In the genomic region with DNA sequence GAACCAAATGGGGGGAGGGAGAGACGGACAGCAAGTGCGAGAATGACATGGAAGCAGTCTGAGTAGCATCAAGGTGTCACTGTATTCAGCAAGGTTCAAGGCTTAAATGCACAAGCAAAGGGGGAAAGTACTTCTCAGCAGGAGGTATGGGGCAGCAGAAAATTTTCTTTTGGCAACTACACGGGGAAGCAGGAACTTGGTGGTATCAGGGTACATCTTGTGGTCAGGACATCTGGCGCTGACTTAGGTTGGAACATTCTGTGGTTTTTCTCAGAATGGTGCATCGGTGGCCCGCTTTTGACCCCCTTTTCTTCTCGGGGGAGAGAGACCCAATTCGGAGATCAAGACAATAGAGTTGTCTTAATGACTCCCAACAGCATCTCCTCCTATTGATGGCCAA, we compare ENCODE assay signal across 41 mouse cellular contexts. TPM values are rescaled to one million over a fixed set of nuclear protein-coding genes. Genes with fewer than 3 reads are reported as not detected.
"Had no signal": no experiment of that assay in that cellular context is flagged by ENCODE, and none has a peak within 500 bp of the region (broad histone marks: within the 10 kb centered on the region; RNA-seq: fewer than 3 reads in every experiment).

No protein-coding gene starts in this region.

RNA-seq across cellular contexts. Expression of a gene that starts 2.0 kb away (rescaled TPM):
- total RNA-seq: heart, postnatal 10 days; heart, postnatal 14 days; heart, postnatal 25 days; heart, postnatal 36 days; heart, postnatal 4 days; hematopoietic stem cell, adult 5-6 weeks; hindbrain, postnatal 0 days; layer of hippocampus, adult 18-20 months; layer of hippocampus, adult 2 months; layer of hippocampus, adult 8-10 months; layer of hippocampus, postnatal 10 days; layer of hippocampus, postnatal 14 days; layer of hippocampus, postnatal 25 days; layer of hippocampus, postnatal 36 days; left cerebral cortex, adult 18-20 months had no signal
- polyA plus RNA-seq: heart, embryonic 10.5 days; heart, embryonic 11.5 days; heart, embryonic 12.5 days; heart, embryonic 13.5 days; heart, embryonic 14.5 days; heart, embryonic 15.5 days; heart, embryonic 16.5 days; heart, postnatal 0 days; hindbrain, embryonic 10.5 days; hindbrain, embryonic 11.5 days; hindbrain, embryonic 12.5 days; hindbrain, embryonic 13.5 days; hindbrain, embryonic 14.5 days; hindbrain, embryonic 15.5 days; hindbrain, embryonic 16.5 days; hindbrain, postnatal 0 days; inflammation-experienced regulatory T-cells, adult 6 months; intestine, embryonic 14.5 days; intestine, embryonic 15.5 days; intestine, embryonic 16.5 days; intestine, postnatal 0 days; kidney, adult 2 months; kidney, embryonic 14.5 days; kidney, embryonic 15.5 days; kidney, embryonic 16.5 days; kidney, postnatal 0 days; large intestine, adult 2 months had no signal

RNA-seq across cellular contexts. Expression of a gene that starts 14.7 kb away (rescaled TPM):
- total RNA-seq: heart, postnatal 10 days; heart, postnatal 14 days; heart, postnatal 25 days; heart, postnatal 36 days; heart, postnatal 4 days; hematopoietic stem cell, adult 5-6 weeks; hindbrain, postnatal 0 days; layer of hippocampus, adult 18-20 months; layer of hippocampus, adult 2 months; layer of hippocampus, adult 8-10 months; layer of hippocampus, postnatal 10 days; layer of hippocampus, postnatal 14 days; layer of hippocampus, postnatal 25 days; layer of hippocampus, postnatal 36 days; left cerebral cortex, adult 18-20 months had no signal
- polyA plus RNA-seq: heart, embryonic 10.5 days; heart, embryonic 11.5 days; heart, embryonic 12.5 days; heart, embryonic 13.5 days; heart, embryonic 14.5 days; heart, embryonic 15.5 days; heart, embryonic 16.5 days; heart, postnatal 0 days; hindbrain, embryonic 10.5 days; hindbrain, embryonic 11.5 days; hindbrain, embryonic 12.5 days; hindbrain, embryonic 13.5 days; hindbrain, embryonic 14.5 days; hindbrain, embryonic 15.5 days; hindbrain, embryonic 16.5 days; hindbrain, postnatal 0 days; inflammation-experienced regulatory T-cells, adult 6 months; intestine, embryonic 14.5 days; intestine, embryonic 15.5 days; intestine, embryonic 16.5 days; intestine, postnatal 0 days; kidney, adult 2 months; kidney, embryonic 14.5 days; kidney, embryonic 15.5 days; kidney, embryonic 16.5 days; kidney, postnatal 0 days; large intestine, adult 2 months had no signal

RNA-seq across cellular contexts. Expression of a gene that starts 21.9 kb away (rescaled TPM):
- total RNA-seq: heart, postnatal 10 days; heart, postnatal 14 days; heart, postnatal 25 days; heart, postnatal 36 days; heart, postnatal 4 days; hematopoietic stem cell, adult 5-6 weeks; hindbrain, postnatal 0 days; layer of hippocampus, adult 18-20 months; layer of hippocampus, adult 2 months; layer of hippocampus, adult 8-10 months; layer of hippocampus, postnatal 10 days; layer of hippocampus, postnatal 14 days; layer of hippocampus, postnatal 25 days; layer of hippocampus, postnatal 36 days; left cerebral cortex, adult 18-20 months had no signal
- polyA plus RNA-seq: heart, embryonic 10.5 days; heart, embryonic 11.5 days; heart, embryonic 12.5 days; heart, embryonic 13.5 days; heart, embryonic 14.5 days; heart, embryonic 15.5 days; heart, embryonic 16.5 days; heart, postnatal 0 days; hindbrain, embryonic 10.5 days; hindbrain, embryonic 11.5 days; hindbrain, embryonic 12.5 days; hindbrain, embryonic 13.5 days; hindbrain, embryonic 14.5 days; hindbrain, embryonic 15.5 days; hindbrain, embryonic 16.5 days; hindbrain, postnatal 0 days; inflammation-experienced regulatory T-cells, adult 6 months; intestine, embryonic 14.5 days; intestine, embryonic 15.5 days; intestine, embryonic 16.5 days; intestine, postnatal 0 days; kidney, adult 2 months; kidney, embryonic 14.5 days; kidney, embryonic 15.5 days; kidney, embryonic 16.5 days; kidney, postnatal 0 days; large intestine, adult 2 months had no signal

RNA-seq across cellular contexts. Expression of a gene that starts 27.6 kb away (rescaled TPM):
- total RNA-seq: heart, postnatal 10 days; heart, postnatal 14 days; heart, postnatal 25 days; heart, postnatal 36 days; heart, postnatal 4 days; hematopoietic stem cell, adult 5-6 weeks; hindbrain, postnatal 0 days; layer of hippocampus, adult 18-20 months; layer of hippocampus, adult 2 months; layer of hippocampus, adult 8-10 months; layer of hippocampus, postnatal 10 days; layer of hippocampus, postnatal 14 days; layer of hippocampus, postnatal 25 days; layer of hippocampus, postnatal 36 days; left cerebral cortex, adult 18-20 months had no signal
- polyA plus RNA-seq: heart, embryonic 10.5 days; heart, embryonic 11.5 days; heart, embryonic 12.5 days; heart, embryonic 13.5 days; heart, embryonic 14.5 days; heart, embryonic 15.5 days; heart, embryonic 16.5 days; heart, postnatal 0 days; hindbrain, embryonic 10.5 days; hindbrain, embryonic 11.5 days; hindbrain, embryonic 12.5 days; hindbrain, embryonic 13.5 days; hindbrain, embryonic 14.5 days; hindbrain, embryonic 15.5 days; hindbrain, embryonic 16.5 days; hindbrain, postnatal 0 days; inflammation-experienced regulatory T-cells, adult 6 months; intestine, embryonic 14.5 days; intestine, embryonic 15.5 days; intestine, embryonic 16.5 days; intestine, postnatal 0 days; kidney, adult 2 months; kidney, embryonic 14.5 days; kidney, embryonic 15.5 days; kidney, embryonic 16.5 days; kidney, postnatal 0 days; large intestine, adult 2 months had no signal

RNA-seq across cellular contexts. Expression of a gene that starts 40.1 kb away (rescaled TPM):
- total RNA-seq: heart, postnatal 10 days; heart, postnatal 14 days; heart, postnatal 25 days; heart, postnatal 36 days; heart, postnatal 4 days; hematopoietic stem cell, adult 5-6 weeks; hindbrain, postnatal 0 days; layer of hippocampus, adult 18-20 months; layer of hippocampus, adult 2 months; layer of hippocampus, adult 8-10 months; layer of hippocampus, postnatal 10 days; layer of hippocampus, postnatal 14 days; layer of hippocampus, postnatal 25 days; layer of hippocampus, postnatal 36 days; left cerebral cortex, adult 18-20 months had no signal
- polyA plus RNA-seq: heart, embryonic 10.5 days; heart, embryonic 11.5 days; heart, embryonic 12.5 days; heart, embryonic 13.5 days; heart, embryonic 14.5 days; heart, embryonic 15.5 days; heart, embryonic 16.5 days; heart, postnatal 0 days; hindbrain, embryonic 10.5 days; hindbrain, embryonic 11.5 days; hindbrain, embryonic 12.5 days; hindbrain, embryonic 13.5 days; hindbrain, embryonic 14.5 days; hindbrain, embryonic 15.5 days; hindbrain, embryonic 16.5 days; hindbrain, postnatal 0 days; inflammation-experienced regulatory T-cells, adult 6 months; intestine, embryonic 14.5 days; intestine, embryonic 15.5 days; intestine, embryonic 16.5 days; intestine, postnatal 0 days; kidney, adult 2 months; kidney, embryonic 14.5 days; kidney, embryonic 15.5 days; kidney, embryonic 16.5 days; kidney, postnatal 0 days; large intestine, adult 2 months had no signal
